Mouse (Mus musculus): ENCODE results near the gene Lgals4. TPM values are rescaled to one million over a fixed set of nuclear protein-coding genes. Genes with fewer than 3 reads are reported as not detected.

Gene Lgals4
- total RNA-seq (2014; fragmentation: Nextera tagmentation) (8.7 and 23.2 TPM in 2 replicates), total RNA-seq (2017) (2.6 and 3.8 TPM in 2 replicates)

GRCm38 (mm10) chr7:28833723-28834347 is at the start of gene Lgals4:
Lgals4 (plus strand) TSS chr7:28833854.
- no peak for ATAC-seq (replicated peaks; ENCODE audit: low FRiP score, low TSS enrichment, poor library complexity, severe bottlenecking)

- ATAC-seq (replicated peaks; ENCODE audit: low FRiP score, low TSS enrichment, poor library complexity, severe bottlenecking), result no peak
Measured at GRCm38 (mm10) chr7:28785161-28785560, 48.5 kb upstream of the Lgals4 start.

GRCm38 (mm10) chr7:28787884-28788283 is 45.8 kb upstream of the Lgals4 start:
- ATAC-seq (replicated peaks; ENCODE audit: low FRiP score, low TSS enrichment, poor library complexity, severe bottlenecking), result no peak

- ATAC-seq (replicated peaks; ENCODE audit: low FRiP score, low TSS enrichment, poor library complexity, severe bottlenecking), result no peak
Measured at GRCm38 (mm10) chr7:28788307-28789195, 45.1 kb upstream of the Lgals4 start, which contains the start of gene Rinl. Rinl (plus strand) TSS chr7:28788969.

GRCm38 (mm10) chr7:28789235-28789634 is 44.4 kb upstream of the Lgals4 start:
- no peak for ATAC-seq (replicated peaks; ENCODE audit: low FRiP score, low TSS enrichment, poor library complexity, severe bottlenecking)

- no peak for ATAC-seq (replicated peaks; ENCODE audit: low FRiP score, low TSS enrichment, poor library complexity, severe bottlenecking)
Measured at GRCm38 (mm10) chr7:28790066-28790806, 43.4 kb upstream of the Lgals4 start.

GRCm38 (mm10) chr7:28791706-28792105 is 41.9 kb upstream of the Lgals4 start:
- ATAC-seq (replicated peaks; ENCODE audit: low FRiP score, low TSS enrichment, poor library complexity, severe bottlenecking), result no peak

- no peak for ATAC-seq (replicated peaks; ENCODE audit: low FRiP score, low TSS enrichment, poor library complexity, severe bottlenecking)
Measured at GRCm38 (mm10) chr7:28792391-28793185, 41.1 kb upstream of the Lgals4 start.

GRCm38 (mm10) chr7:28793834-28794233 is 39.8 kb upstream of the Lgals4 start:
- ATAC-seq (replicated peaks; ENCODE audit: low FRiP score, low TSS enrichment, poor library complexity, severe bottlenecking), result no peak

GRCm38 (mm10) chr7:28794496-28794895 is 39.2 kb upstream of the Lgals4 start:
- no peak for ATAC-seq (replicated peaks; ENCODE audit: low FRiP score, low TSS enrichment, poor library complexity, severe bottlenecking)

- peak; percentile 28; the same call in 1 of the 2 replicates for ATAC-seq (replicated peaks; ENCODE audit: low FRiP score, low TSS enrichment, poor library complexity, severe bottlenecking)
Measured at GRCm38 (mm10) chr7:28795832-28796231, 37.8 kb upstream of the Lgals4 start.

- peak; percentile 79 for ATAC-seq (replicated peaks; ENCODE audit: low FRiP score, low TSS enrichment, poor library complexity, severe bottlenecking)
Measured at GRCm38 (mm10) chr7:28796562-28796975, 37.1 kb upstream of the Lgals4 start.

- no peak for ATAC-seq (replicated peaks; ENCODE audit: low FRiP score, low TSS enrichment, poor library complexity, severe bottlenecking)
Measured at GRCm38 (mm10) chr7:28799994-28800393, 33.7 kb upstream of the Lgals4 start.

GRCm38 (mm10) chr7:28801451-28801850 is 32.2 kb upstream of the Lgals4 start:
- no peak for ATAC-seq (replicated peaks; ENCODE audit: low FRiP score, low TSS enrichment, poor library complexity, severe bottlenecking)

- ATAC-seq (replicated peaks; ENCODE audit: low FRiP score, low TSS enrichment, poor library complexity, severe bottlenecking), result no peak
Measured at GRCm38 (mm10) chr7:28801901-28802670, 31.6 kb upstream of the Lgals4 start.

- peak; percentile 60 for ATAC-seq (replicated peaks; ENCODE audit: low FRiP score, low TSS enrichment, poor library complexity, severe bottlenecking)
Measured at GRCm38 (mm10) chr7:28802846-28803588, 30.6 kb upstream of the Lgals4 start.

- peak; percentile 32; the same call in 1 of the 2 replicates for ATAC-seq (replicated peaks; ENCODE audit: low FRiP score, low TSS enrichment, poor library complexity, severe bottlenecking)
Measured at GRCm38 (mm10) chr7:28803756-28804155, 29.9 kb upstream of the Lgals4 start.

- no peak for ATAC-seq (replicated peaks; ENCODE audit: low FRiP score, low TSS enrichment, poor library complexity, severe bottlenecking)
Measured at GRCm38 (mm10) chr7:28806869-28807268, 26.8 kb upstream of the Lgals4 start.

Measured in megakaryocyte-erythroid progenitor cell, adult 5-6 weeks (primary cell).